Mouse (Mus musculus) liver, embryonic 11.5 days (tissue): ENCODE measurements around the gene Ppil6. TPM values are rescaled to one million over a fixed set of nuclear protein-coding genes. Genes with fewer than 3 reads are reported as not detected.

Source experiments
- ATAC-seq: fragments of 200-750 bp; cut with Nextera tagmentation; replicated peaks from 2 replicates; pipeline ENCODE4 v1.8.0; 2017; ENCODE audit warnings: moderate number of reproducible peaks, mild to moderate bottlenecking, moderate TSS enrichment, moderate library complexity; ENCODE audit not compliant: low FRiP score
- DNase-seq: peaks from one replicate; pipeline ENCODE4 v3.0.0-alpha.2; 2017; ENCODE audit warnings: low spot score
- H3K27ac ChIP-seq: fragments of 300-500 bp; sonication (generic); 2 replicates; pipeline ENCODE4 v1.5.1; 2014; ENCODE audit warnings: mild to moderate bottlenecking, low read depth, low read length, control low read depth
- H3K27me3 ChIP-seq: fragments of 300-500 bp; sonication (generic); replicated peaks from 2 replicates; pipeline ENCODE4 v1.6.1; 2014; ENCODE audit warnings: low read length, mixed read lengths; ENCODE audit not compliant: control insufficient read depth, insufficient read depth
- H3K36me3 ChIP-seq: fragments of 300-500 bp; sonication (generic); 2 replicates; pipeline ENCODE4 v1.6.1; 2014; ENCODE audit warnings: mild to moderate bottlenecking, low read length, moderate library complexity, mixed read lengths; ENCODE audit not compliant: control insufficient read depth, insufficient read depth
- H3K4me1 ChIP-seq: fragments of 300-500 bp; sonication (generic); replicated peaks from 2 replicates; pipeline ENCODE4 v1.6.1; 2014; ENCODE audit warnings: low read length, mixed read lengths; ENCODE audit not compliant: control insufficient read depth, insufficient read depth
- H3K4me2 ChIP-seq: fragments of 300-500 bp; sonication (generic); 2 replicates; pipeline ENCODE4 v1.6.1; 2014; ENCODE audit warnings: mild to moderate bottlenecking, control low read depth, moderate library complexity
- H3K4me3 ChIP-seq: fragments of 300-500 bp; sonication (generic); 2 replicates; pipeline ENCODE4 v1.5.1; 2014; ENCODE audit warnings: low read depth, low read length, control low read depth
- H3K9ac ChIP-seq: fragments of 300-500 bp; sonication (generic); 2 replicates; pipeline ENCODE4 v1.6.1; 2014; ENCODE audit warnings: low read depth, low read length, control low read depth
- H3K9me3 ChIP-seq: fragments of 300-500 bp; sonication (generic); 2 replicates; pipeline ENCODE4 v1.6.1; 2016; ENCODE audit warnings: low read length, inconsistent platforms, mixed read lengths; ENCODE audit not compliant: control insufficient read depth
- WGBS: fragments of 180-500 bp; shearing (Covaris S2); extraction: QIAGEN DNeasy Blood & Tissue Kit; methylation state at CpG from one replicate; pipeline ENCODE4 v1.1.7; 2014; 5-methylcytosine and 5-hydroxymethylcytosine counted together
- polyA plus RNA-seq: library from polyadenylated mRNA; unstranded; fragments of >200 nt; fragmentation: Nextera tagmentation; extraction: Ambion mirVana; gene quantifications from 2 replicates; pipeline ENCODE4 v1.2.1, GENCODE M21; 2014

The Ppil6 gene
- polyA plus RNA-seq, 1 experiment from 2014 or later = 0.25 TPM

GRCm38 (mm10) chr10:41558401-41558800, 68.2 kb downstream of the Ppil6 start:
- DNase-seq (no peak), ATAC-seq (no peak)
- Histone ChIP-seq H3K9ac (no peak overlapping the region), H3K27ac (no peak overlapping the region), H3K9me3 (peaks cover 5% of the 10 kb centered on the region; the same call in 1 of the 2 replicates), H3K36me3 (no peaks in the 10 kb centered on the region), H3K27me3 (no peaks in the 10 kb centered on the region), H3K4me2 (no peak overlapping the region), H3K4me3 (no peak overlapping the region), H3K4me1 (no peaks in the 10 kb centered on the region)
- 95% methylated on average over 1 of the region's 1 CpGs for WGBS

- WGBS = 82% methylated on average over 10 of the region's 10 CpGs
- H3K27ac ChIP-seq = no peak overlapping the region
- no peak for ATAC-seq
- H3K9ac ChIP-seq = no peak overlapping the region
- H3K36me3 ChIP-seq = no peaks in the 10 kb centered on the region
- no peak overlapping the region for H3K4me2 ChIP-seq
- no peaks in the 10 kb centered on the region for H3K27me3 ChIP-seq
- H3K4me1 ChIP-seq = no peaks in the 10 kb centered on the region
- no peak overlapping the region for H3K4me3 ChIP-seq
- no peak for DNase-seq
- peaks cover 5% of the 10 kb centered on the region; the same call in 1 of the 2 replicates for H3K9me3 ChIP-seq
Observed at GRCm38 (mm10) chr10:41561701-41562395, 71.6 kb downstream of the Ppil6 start.

Other genes starting within 250 kb of the Ppil6 start
- gene Fig4, start 187.2 kb upstream of the Ppil6 start, polyA plus RNA-seq = 19.2 and 20.8 TPM in 2 replicates
- not detected in 2 replicates for gene Ak9, start 186.5 kb upstream of the Ppil6 start, polyA plus RNA-seq
- gene Zbtb24, start 40.1 kb upstream of the Ppil6 start, polyA plus RNA-seq = 10.8 and 11.5 TPM in 2 replicates
- 19.3 and 19.8 TPM in 2 replicates for gene Mical1, start 14.1 kb upstream of the Ppil6 start, polyA plus RNA-seq
- 21.8 and 25.3 TPM in 2 replicates for gene Smpd2, start 70 bp upstream of the Ppil6 start, polyA plus RNA-seq
- 122 and 142 TPM in 2 replicates for gene Cd164, start 29.0 kb downstream of the Ppil6 start, polyA plus RNA-seq
- 0.26 and 0.43 TPM in 2 replicates for gene Ccdc162, start 226.2 kb downstream of the Ppil6 start, polyA plus RNA-seq